Mouse (Mus musculus): Measurements from ENCODE around the gene Pigt.

The Pigt gene

GRCm38 (mm10) chr2:164496847-164497690 lies at the start of gene Pigt:
Gene Pigt (plus strand): TSS chr2:164497520.
- peak; percentile 83 for DNase-seq (ENCODE audit: low read depth, low spot score)

GRCm38 (mm10) chr2:164448140-164448539 lies 49.2 kb upstream of the Pigt start:
- no peak for DNase-seq (ENCODE audit: low read depth, low spot score)

DNA sequence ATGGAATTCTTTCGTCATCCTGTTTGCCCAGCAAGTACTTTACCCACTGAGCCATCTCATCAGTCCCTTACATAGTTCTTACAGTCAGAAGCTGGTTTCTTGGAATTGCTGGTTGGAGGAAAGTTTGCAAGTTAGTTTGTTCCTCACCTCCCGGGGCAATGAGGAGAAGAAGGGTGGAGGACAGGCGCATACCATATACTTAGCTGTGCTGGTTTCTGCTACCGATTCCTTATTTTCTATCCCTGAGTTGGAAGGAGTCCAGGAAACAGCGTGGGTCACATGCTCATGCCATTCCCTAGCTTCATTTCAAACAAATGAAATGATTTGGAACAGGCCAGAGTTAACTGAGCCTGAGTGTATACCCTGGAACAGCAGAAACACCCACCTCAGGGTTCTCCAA lies 48.4 kb upstream of the Pigt start:
- DNase-seq (ENCODE audit: low read depth, low spot score) = no peak

DNA sequence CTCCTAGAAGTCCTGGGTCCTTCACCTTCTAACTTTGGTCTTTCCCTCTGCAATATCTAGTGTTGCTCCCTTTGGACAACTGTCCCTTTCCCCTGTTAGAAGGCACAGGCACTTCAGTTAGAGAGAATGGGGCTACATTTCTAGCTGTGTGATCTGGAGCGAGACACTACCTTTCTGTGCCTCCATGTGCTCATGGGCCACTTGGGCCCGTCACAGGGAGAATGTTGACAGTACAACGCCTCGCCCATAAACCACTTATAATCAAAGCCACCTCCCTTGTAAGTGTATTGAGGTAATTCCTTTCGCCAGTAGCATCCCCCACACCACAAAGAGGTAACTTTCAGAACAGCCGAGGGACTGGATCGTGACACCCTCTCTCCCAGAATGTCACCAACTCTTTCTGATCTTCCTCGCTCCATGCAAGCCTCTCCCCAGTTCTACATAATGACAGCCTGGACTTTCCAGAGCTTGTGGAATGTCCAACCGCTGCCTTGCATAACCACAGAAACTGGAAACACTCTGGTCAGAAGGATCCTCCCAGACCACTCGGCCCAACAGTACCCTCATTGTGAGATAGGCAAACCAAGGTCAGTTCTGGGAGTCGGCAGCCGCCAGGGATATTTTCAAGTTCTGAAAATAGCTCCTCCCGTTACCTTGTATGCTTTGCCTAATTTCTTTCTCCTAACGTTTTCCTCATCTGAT lies 47.8 kb upstream of the Pigt start:
- DNase-seq (ENCODE audit: low read depth, low spot score) = no peak

- peak; percentile 46 for DNase-seq (ENCODE audit: low read depth, low spot score)
These were observed 45.2 kb upstream of the Pigt start for GRCm38 (mm10) chr2:164452000-164452676.

GRCm38 (mm10) chr2:164453047-164453757 lies 44.1 kb upstream of the Pigt start:
- no peak for DNase-seq (ENCODE audit: low read depth, low spot score)

DNA sequence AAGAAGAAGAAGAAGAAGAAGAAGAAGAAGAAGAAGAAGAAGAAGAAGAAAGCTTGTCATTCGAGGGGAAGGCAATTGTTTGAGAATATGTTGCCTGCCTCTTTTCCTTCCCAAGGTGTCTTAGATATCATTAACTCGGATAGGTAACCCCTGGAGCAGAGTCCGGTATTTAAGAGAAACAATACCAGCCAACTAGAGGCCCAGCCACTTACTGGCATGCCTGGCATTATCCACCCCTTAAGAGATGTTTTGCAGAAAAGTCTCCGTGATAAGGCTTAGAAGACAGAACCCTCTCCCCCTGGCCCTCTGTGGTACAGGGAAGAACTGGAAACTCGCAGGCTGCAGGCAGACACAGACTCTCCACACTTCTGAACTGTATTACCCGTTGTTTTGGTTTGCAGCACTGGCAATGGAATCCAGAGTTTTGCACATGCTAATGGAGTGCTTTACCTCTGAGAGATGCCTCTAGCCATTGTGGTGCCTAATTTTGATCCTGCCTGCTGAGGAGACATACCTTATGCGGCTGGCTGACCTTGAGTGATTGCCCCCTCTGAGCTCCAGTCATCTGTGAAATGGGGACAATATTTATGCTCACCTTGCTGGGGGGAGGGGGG lies 43.3 kb upstream of the Pigt start:
- DNase-seq (ENCODE audit: low read depth, low spot score) = no peak

- DNase-seq (ENCODE audit: low read depth, low spot score) = no peak
These were observed 42.5 kb upstream of the Pigt start for GRCm38 (mm10) chr2:164454846-164455245.

- DNase-seq (ENCODE audit: low read depth, low spot score) = no peak
These were observed 41.7 kb upstream of the Pigt start for GRCm38 (mm10) chr2:164455421-164456190.

GRCm38 (mm10) chr2:164456413-164456812 lies 40.9 kb upstream of the Pigt start:
- DNase-seq (ENCODE audit: low read depth, low spot score) = no peak

DNA sequence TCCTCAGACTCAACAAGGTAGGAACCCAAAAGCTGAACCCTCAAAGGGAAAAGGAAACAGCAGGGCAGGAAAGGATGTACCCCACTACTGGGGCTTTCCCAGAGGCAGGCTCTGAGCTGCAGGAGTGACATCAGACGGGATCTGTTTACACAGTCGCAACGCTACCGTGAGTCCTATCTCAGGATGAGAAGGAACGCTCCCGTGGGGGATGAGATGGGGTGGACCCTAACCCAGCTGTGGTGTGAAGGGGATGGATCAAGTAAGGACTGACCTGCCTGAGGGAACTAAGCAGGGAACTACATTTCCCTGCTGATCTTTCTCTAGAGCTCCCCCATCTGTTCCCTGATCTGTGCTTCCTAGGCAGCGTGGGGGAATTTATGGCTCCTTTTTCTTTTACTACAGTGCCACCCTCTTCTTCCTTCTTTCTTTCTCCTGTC lies 40.4 kb upstream of the Pigt start, which contains the start of gene Sys1:
TSS of gene Sys1 (plus strand) at position 101 of the 437 bp plus-strand sequence.
- peak; percentile 30 for DNase-seq (ENCODE audit: low read depth, low spot score)

GRCm38 (mm10) chr2:164457942-164458341 lies 39.4 kb upstream of the Pigt start:
- no peak for DNase-seq (ENCODE audit: low read depth, low spot score)

DNA sequence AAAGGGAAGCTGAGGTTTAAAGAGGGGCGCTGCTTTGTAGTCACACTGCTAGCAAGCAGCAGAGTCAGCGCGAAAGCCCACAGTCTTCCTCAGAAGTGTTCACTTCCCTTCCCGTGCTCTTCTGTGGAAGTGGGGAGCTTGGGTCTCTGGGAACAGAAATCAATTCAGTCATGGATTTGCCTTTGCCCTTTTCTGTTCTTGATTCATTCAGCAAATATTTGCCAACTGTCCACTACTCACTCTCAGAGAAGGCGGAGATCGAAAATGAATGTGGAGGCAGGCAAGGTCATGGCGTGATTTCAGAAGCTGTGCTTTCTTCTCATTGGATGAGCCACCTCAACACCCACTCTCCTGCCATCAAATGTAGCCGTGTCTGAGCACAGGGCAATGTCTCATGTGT lies 38.8 kb upstream of the Pigt start:
- no peak for DNase-seq (ENCODE audit: low read depth, low spot score)

DNA sequence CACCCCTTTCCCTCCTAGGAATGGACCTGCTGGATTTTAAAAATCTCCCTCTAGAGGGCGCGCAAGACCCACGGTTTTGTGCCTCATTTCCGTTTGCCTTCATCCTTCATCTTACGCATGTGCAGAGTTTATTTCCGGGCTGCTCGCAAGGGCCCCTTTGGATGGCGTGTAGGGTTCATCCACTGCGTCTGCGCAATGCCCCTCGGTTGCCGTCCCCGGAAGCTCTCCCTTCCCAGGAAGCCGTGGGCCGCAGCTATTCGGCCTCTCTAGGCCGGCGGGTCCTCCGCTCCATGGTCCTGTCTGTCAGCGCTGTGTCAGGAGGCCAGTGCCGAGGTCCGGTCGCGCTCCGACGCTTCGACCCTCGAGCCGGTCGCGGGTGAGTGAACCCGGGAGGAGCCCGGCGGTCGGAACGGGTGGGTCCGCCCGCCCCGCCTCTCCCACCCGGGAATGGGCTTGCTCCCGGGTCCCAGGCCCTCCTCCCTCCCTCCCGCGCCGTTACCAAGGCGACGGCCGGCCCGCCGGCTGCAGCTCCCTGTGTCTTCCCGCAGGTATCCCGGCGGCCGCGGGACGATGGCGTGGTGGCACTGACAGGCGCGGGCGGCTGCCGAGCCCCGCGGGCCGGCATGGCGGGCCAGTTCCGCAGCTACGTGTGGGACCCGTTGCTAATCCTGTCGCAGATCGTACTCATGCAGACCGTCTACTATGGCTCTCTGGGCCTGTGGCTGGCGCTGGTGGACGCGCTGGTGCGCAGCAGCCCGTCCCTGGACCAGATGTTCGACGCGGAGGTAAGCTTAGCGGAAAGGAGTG lies 36.4 kb upstream of the Pigt start, which contains the start of gene Gm20458:
TSS of gene Gm20458 (plus strand) at position 223 of the 807 bp plus-strand sequence.
- DNase-seq (ENCODE audit: low read depth, low spot score) = peak; percentile 98

- DNase-seq (ENCODE audit: low read depth, low spot score) = no peak
These were observed 32.2 kb upstream of the Pigt start for GRCm38 (mm10) chr2:164465161-164465560.

- no peak for DNase-seq (ENCODE audit: low read depth, low spot score)
These were observed 30.5 kb upstream of the Pigt start for GRCm38 (mm10) chr2:164466787-164467186.

DNA sequence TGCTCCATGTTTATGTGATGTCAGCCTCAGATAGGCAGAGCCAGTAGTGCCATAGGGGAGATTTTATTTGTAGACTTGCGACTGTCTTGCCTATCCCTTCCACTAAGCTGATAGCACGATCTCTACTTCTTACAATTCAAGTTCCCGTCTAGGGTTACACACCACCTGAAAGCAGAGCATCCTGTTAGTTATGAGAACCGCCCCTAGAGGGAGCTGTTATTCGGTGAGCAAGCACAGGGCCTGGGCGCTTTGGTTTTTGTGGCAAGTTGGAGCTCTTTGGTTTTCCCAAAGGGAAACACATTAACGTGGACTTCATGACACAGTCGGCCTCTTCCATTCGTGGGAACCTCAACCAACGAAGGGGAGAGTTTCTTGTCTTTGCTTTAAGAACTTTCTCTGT lies 27.1 kb upstream of the Pigt start:
- DNase-seq (ENCODE audit: low read depth, low spot score) = peak; percentile 66

DNA sequence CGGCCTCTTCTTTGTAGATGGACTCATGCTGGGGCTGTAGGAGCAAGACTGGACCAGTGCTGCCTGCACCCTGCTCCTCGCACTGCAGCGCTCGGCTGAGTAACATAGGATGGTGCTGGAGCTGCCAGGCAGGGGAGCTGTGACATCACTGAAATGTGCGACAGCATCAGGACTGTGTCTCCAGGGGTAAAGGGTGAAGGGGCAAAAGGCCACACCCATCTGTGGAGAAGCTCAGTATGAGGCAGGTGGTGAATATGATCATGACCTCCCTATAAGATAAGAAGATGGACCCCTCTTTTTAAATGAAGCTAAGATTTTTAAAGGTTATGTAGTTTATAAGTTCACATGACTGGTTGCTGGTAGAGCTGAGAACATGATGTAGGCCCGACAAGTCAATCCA lies 23.7 kb upstream of the Pigt start, which contains the start of gene Trp53tg5:
TSS of gene Trp53tg5 (minus strand) at position 101 of the 400 bp plus-strand sequence.
- no peak for DNase-seq (ENCODE audit: low read depth, low spot score)

- DNase-seq (ENCODE audit: low read depth, low spot score) = peak; percentile 18
These were observed 11.6 kb upstream of the Pigt start, which contains the start of gene Dbndd2 for GRCm38 (mm10) chr2:164485681-164486257. Gene Dbndd2 (plus strand): TSS chr2:164486106.

Data from mesoderm, embryonic 11.5 days (tissue).